Mouse (Mus musculus) intestine, embryonic 15.5 days (tissue): ENCODE measurements around the gene Usp15. TPM values are rescaled to one million over a fixed set of nuclear protein-coding genes. Genes with fewer than 3 reads are reported as not detected.

Experiments used
- ATAC-seq: fragments of 200-750 bp; cut with Nextera tagmentation; 2 replicates; pipeline ENCODE4 v1.8.0; 2017; ENCODE audit warnings: moderate TSS enrichment, moderate library complexity
- H3K27ac ChIP-seq: fragments of 300-500 bp; sonication (generic); 2 replicates; pipeline ENCODE4 v1.5.1; 2015; ENCODE audit warnings: mild to moderate bottlenecking, inconsistent platforms
- H3K27me3 ChIP-seq: fragments of 300-500 bp; sonication (generic); replicated peaks from 2 replicates; pipeline ENCODE4 v1.6.1; 2015; ENCODE audit warnings: inconsistent platforms
- H3K36me3 ChIP-seq: fragments of 300-500 bp; sonication (generic); 2 replicates; pipeline ENCODE4 v1.6.1; 2015; ENCODE audit warnings: inconsistent platforms
- H3K4me1 ChIP-seq: fragments of 300-500 bp; sonication (generic); replicated peaks from 2 replicates; pipeline ENCODE4 v1.6.1; 2015; ENCODE audit warnings: inconsistent platforms
- H3K4me2 ChIP-seq: fragments of 300-500 bp; sonication (generic); replicated peaks from 2 replicates; pipeline ENCODE4 v1.6.1; 2015; ENCODE audit warnings: mild to moderate bottlenecking, inconsistent platforms
- H3K4me3 ChIP-seq: fragments of 300-500 bp; sonication (generic); replicated peaks from 2 replicates; pipeline ENCODE4 v1.5.1; 2015; ENCODE audit warnings: inconsistent platforms
- H3K9ac ChIP-seq: fragments of 300-500 bp; sonication (generic); 2 replicates; pipeline ENCODE4 v1.6.1; 2015; ENCODE audit warnings: inconsistent platforms
- H3K9me3 ChIP-seq: fragments of 300-500 bp; sonication (generic); 2 replicates; pipeline ENCODE4 v1.6.1; 2016; ENCODE audit warnings: inconsistent platforms
- WGBS: fragments of 180-500 bp; shearing (Covaris S2); methylation state at CpG from one replicate; pipeline ENCODE4 v1.1.7; 2015; 5-methylcytosine and 5-hydroxymethylcytosine counted together
- polyA plus RNA-seq: library from polyadenylated mRNA; unstranded; fragments of >200 nt; fragmentation: Nextera tagmentation; extraction: Ambion mirVana; gene quantifications from 2 replicates; pipeline ENCODE4 v1.2.1, GENCODE M21; 2015

Gene Usp15
- polyA plus RNA-seq, 1 experiment from 2014 or later = 76.3 TPM

- no peaks in the 10 kb centered on the region for H3K4me1 ChIP-seq
- peak; percentile 90 for ATAC-seq
- H3K4me2 ChIP-seq = no peak overlapping the region
- no peak overlapping the region for H3K9ac ChIP-seq
- H3K9me3 ChIP-seq = no peaks in the 10 kb centered on the region
- WGBS = 90% methylated on average over 14 of the region's 14 CpGs
- no peaks in the 10 kb centered on the region for H3K27me3 ChIP-seq
- peaks cover 36% of the 10 kb centered on the region for H3K36me3 ChIP-seq
- no peak overlapping the region for H3K27ac ChIP-seq
- no peak overlapping the region for H3K4me3 ChIP-seq
Measured at GRCm38 (mm10) chr10:123120666-123121392, 76.0 kb downstream of the Usp15 start.

GRCm38 (mm10) chr10:123116861-123117260 is 79.9 kb downstream of the Usp15 start:
- H3K4me3 ChIP-seq = no peak overlapping the region
- H3K36me3 ChIP-seq = peaks cover 28% of the 10 kb centered on the region
- no peak overlapping the region for H3K9ac ChIP-seq
- H3K9me3 ChIP-seq = no peaks in the 10 kb centered on the region
- 80% methylated on average over 14 of the region's 14 CpGs for WGBS
- H3K4me2 ChIP-seq = no peak overlapping the region
- no peaks in the 10 kb centered on the region for H3K27me3 ChIP-seq
- no peak overlapping the region for H3K27ac ChIP-seq
- H3K4me1 ChIP-seq = no peaks in the 10 kb centered on the region
- ATAC-seq = no peak

DNA sequence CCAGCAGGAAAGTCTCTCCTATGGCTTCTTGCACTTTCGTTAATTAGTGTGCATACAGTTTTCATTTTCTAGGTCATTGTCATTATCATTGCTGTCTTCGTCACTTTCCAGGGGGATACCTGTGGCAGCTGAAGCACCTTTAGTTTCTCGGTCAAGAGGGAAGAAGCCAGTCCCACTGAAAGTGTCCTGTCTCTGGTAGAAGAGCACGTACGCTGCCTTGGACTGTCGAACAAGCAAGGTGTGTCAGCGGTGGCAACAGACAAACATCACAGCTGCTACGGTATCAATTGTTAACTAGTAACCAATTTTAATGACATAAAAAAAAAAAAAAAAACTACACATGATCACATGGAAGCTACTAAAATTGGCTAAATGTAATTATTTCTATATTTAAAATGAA is 83.3 kb downstream of the Usp15 start:
- WGBS = 88% methylated on average over 8 of the region's 8 CpGs
- H3K4me3 ChIP-seq = no peak overlapping the region
- no peak for ATAC-seq
- no peak overlapping the region for H3K27ac ChIP-seq
- H3K4me1 ChIP-seq = no peaks in the 10 kb centered on the region
- no peaks in the 10 kb centered on the region for H3K9me3 ChIP-seq
- H3K27me3 ChIP-seq = no peaks in the 10 kb centered on the region
- no peak overlapping the region for H3K9ac ChIP-seq
- peaks cover 13% of the 10 kb centered on the region; the same call in 1 of the 2 replicates for H3K36me3 ChIP-seq
- H3K4me2 ChIP-seq = no peak overlapping the region

DNA sequence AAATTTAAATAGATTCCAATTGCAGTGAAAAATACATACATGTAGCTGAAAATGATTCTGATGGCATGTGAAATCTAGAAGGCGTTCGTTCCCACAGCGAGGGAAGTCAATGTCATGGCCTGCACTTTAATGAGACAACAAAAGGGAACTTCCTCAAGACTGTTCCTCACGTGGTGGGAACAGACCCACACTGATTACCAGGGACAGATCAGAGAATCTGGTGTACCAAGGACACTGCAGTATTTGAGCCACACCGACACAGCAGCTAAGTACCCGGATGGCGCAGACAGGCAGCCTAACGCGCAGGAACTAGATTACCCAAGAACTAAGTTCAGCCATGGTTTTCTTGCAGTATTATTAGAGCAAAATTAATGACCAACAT is 84.0 kb downstream of the Usp15 start:
- 86% methylated on average over 9 of the region's 9 CpGs for WGBS
- Histone ChIP-seq H3K4me2 (no peak overlapping the region), H3K36me3 (peaks cover 13% of the 10 kb centered on the region; the same call in 1 of the 2 replicates), H3K9me3 (no peaks in the 10 kb centered on the region), H3K9ac (no peak overlapping the region), H3K27me3 (no peaks in the 10 kb centered on the region), H3K27ac (no peak overlapping the region), H3K4me1 (no peaks in the 10 kb centered on the region), H3K4me3 (no peak overlapping the region)
- no peak for ATAC-seq

GRCm38 (mm10) chr10:123112056-123112786 is 84.6 kb downstream of the Usp15 start:
- H3K36me3 ChIP-seq = peaks cover 11% of the 10 kb centered on the region; the same call in 1 of the 2 replicates
- H3K9ac ChIP-seq = no peak overlapping the region
- no peaks in the 10 kb centered on the region for H3K4me1 ChIP-seq
- no peak for ATAC-seq
- no peak overlapping the region for H3K27ac ChIP-seq
- H3K9me3 ChIP-seq = no peaks in the 10 kb centered on the region
- no peaks in the 10 kb centered on the region for H3K27me3 ChIP-seq
- 80% methylated on average over 11 of the region's 11 CpGs for WGBS
- no peak overlapping the region for H3K4me2 ChIP-seq
- no peak overlapping the region for H3K4me3 ChIP-seq

DNA sequence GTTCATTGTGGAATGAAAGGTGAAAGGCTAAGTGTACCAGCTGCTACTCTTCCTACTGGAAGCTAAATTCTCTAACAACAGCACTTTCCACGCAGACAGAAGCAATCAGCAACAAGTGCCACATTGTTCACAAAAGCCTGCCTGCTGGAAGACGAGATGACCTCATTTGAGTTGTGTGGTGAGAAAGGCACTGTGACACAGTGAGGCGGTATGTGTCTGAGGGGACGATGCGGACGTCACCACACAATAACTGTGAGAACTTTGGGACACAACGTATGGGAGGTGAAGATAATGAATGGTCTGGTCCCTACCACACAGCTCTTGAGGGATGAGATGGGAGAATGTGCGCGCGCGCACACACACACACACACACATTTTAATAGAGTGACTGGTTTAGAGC is 86.2 kb downstream of the Usp15 start:
- H3K4me3 ChIP-seq = no peak overlapping the region
- no peaks in the 10 kb centered on the region for H3K4me1 ChIP-seq
- H3K9ac ChIP-seq = no peak overlapping the region
- peak; percentile 61 for ATAC-seq
- no peak overlapping the region for H3K4me2 ChIP-seq
- no peak overlapping the region for H3K27ac ChIP-seq
- H3K36me3 ChIP-seq = peaks cover 7% of the 10 kb centered on the region; the same call in 1 of the 2 replicates
- H3K27me3 ChIP-seq = no peaks in the 10 kb centered on the region
- 82% methylated on average over 11 of the region's 11 CpGs for WGBS
- H3K9me3 ChIP-seq = no peaks in the 10 kb centered on the region

DNA sequence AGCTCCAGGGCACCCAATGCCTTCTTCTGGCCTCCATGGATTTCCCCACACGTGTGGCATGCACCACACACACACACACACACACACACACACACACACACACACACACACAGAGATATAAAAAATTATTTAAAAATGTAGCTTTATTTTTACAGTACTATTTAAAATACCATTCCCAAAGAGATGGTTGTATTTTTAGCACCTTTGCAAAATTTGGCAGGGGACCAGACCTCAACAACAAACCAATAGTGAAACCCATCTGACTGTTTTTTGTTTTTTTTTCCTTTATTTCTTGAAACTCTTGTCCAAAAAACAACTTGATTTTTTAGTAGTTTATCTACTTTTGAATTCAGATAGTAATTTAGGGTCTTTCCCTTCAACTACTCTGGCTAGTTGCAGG is 88.3 kb downstream of the Usp15 start:
- no peaks in the 10 kb centered on the region for H3K27me3 ChIP-seq
- 80% methylated on average over 1 of the region's 1 CpGs for WGBS

GRCm38 (mm10) chr10:123108121-123108520 is 88.7 kb downstream of the Usp15 start:
- no peaks in the 10 kb centered on the region for H3K27me3 ChIP-seq
- peaks cover 3% of the 10 kb centered on the region; the same call in 1 of the 2 replicates for H3K36me3 ChIP-seq
- no peak overlapping the region for H3K9ac ChIP-seq
- H3K4me2 ChIP-seq = no peak overlapping the region
- ATAC-seq = no peak
- no peaks in the 10 kb centered on the region for H3K4me1 ChIP-seq
- WGBS = 83% methylated on average over 5 of the region's 5 CpGs
- no peak overlapping the region for H3K4me3 ChIP-seq
- H3K9me3 ChIP-seq = no peaks in the 10 kb centered on the region
- H3K27ac ChIP-seq = no peak overlapping the region

More for the DNA sequence above, 88.3 kb downstream of the Usp15 start:
- ATAC-seq = no peak
- no peak overlapping the region for H3K9ac ChIP-seq
- H3K27ac ChIP-seq = no peak overlapping the region
- no peak overlapping the region for H3K4me3 ChIP-seq
- H3K9me3 ChIP-seq = no peaks in the 10 kb centered on the region
- H3K4me1 ChIP-seq = no peaks in the 10 kb centered on the region
- no peak overlapping the region for H3K4me2 ChIP-seq
- peaks cover 3% of the 10 kb centered on the region; the same call in 1 of the 2 replicates for H3K36me3 ChIP-seq

- H3K4me3 ChIP-seq = no peak overlapping the region
- no peaks in the 10 kb centered on the region for H3K36me3 ChIP-seq
- no peak overlapping the region for H3K9ac ChIP-seq
- 65% methylated on average over 1 of the region's 1 CpGs for WGBS
- H3K9me3 ChIP-seq = no peaks in the 10 kb centered on the region
- H3K4me2 ChIP-seq = no peak overlapping the region
- no peak for ATAC-seq
- no peaks in the 10 kb centered on the region for H3K4me1 ChIP-seq
- H3K27me3 ChIP-seq = no peaks in the 10 kb centered on the region
- H3K27ac ChIP-seq = no peak overlapping the region
Measured at GRCm38 (mm10) chr10:123101303-123101702, 95.5 kb downstream of the Usp15 start.

DNA sequence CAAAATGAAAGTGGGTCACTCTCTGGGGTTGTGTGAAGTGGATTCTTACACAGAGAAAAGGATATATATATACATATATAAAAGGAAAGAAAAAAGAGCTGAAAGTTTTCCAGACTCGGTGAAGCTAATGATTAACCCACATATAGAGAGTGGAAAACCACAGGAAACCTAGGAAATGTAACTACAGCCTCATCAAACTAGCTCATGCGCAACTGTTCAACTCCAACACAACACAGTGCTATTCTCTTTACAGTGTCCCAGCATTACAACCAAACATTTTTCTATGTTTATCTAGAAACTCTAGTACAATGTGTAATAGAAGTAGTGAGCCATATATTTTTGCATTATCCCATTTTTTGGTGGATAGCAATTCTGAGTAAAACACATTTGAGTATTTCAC is 96.2 kb downstream of the Usp15 start:
- H3K27ac ChIP-seq = no peak overlapping the region
- H3K4me3 ChIP-seq = no peak overlapping the region
- H3K9me3 ChIP-seq = no peaks in the 10 kb centered on the region
- H3K9ac ChIP-seq = no peak overlapping the region
- WGBS = 83% methylated on average over 2 of the region's 2 CpGs
- ATAC-seq = no peak
- H3K4me1 ChIP-seq = no peaks in the 10 kb centered on the region
- H3K36me3 ChIP-seq = no peaks in the 10 kb centered on the region
- H3K4me2 ChIP-seq = no peak overlapping the region
- H3K27me3 ChIP-seq = no peaks in the 10 kb centered on the region

- no peaks in the 10 kb centered on the region for H3K9me3 ChIP-seq
- no peaks in the 10 kb centered on the region for H3K27me3 ChIP-seq
- no peak overlapping the region for H3K27ac ChIP-seq
- H3K4me2 ChIP-seq = no peak overlapping the region
- H3K36me3 ChIP-seq = no peaks in the 10 kb centered on the region
- ATAC-seq = no peak
- H3K4me1 ChIP-seq = no peaks in the 10 kb centered on the region
- 87% methylated on average over 7 of the region's 7 CpGs for WGBS
- H3K9ac ChIP-seq = no peak overlapping the region
- H3K4me3 ChIP-seq = no peak overlapping the region
Measured at GRCm38 (mm10) chr10:123094504-123094903, 102.3 kb downstream of the Usp15 start.

GRCm38 (mm10) chr10:123092577-123092976 is 104.2 kb downstream of the Usp15 start:
- Histone ChIP-seq H3K9ac (no peak overlapping the region), H3K4me3 (no peak overlapping the region), H3K27ac (no peak overlapping the region), H3K4me1 (no peaks in the 10 kb centered on the region), H3K9me3 (no peaks in the 10 kb centered on the region), H3K4me2 (no peak overlapping the region), H3K27me3 (no peaks in the 10 kb centered on the region), H3K36me3 (no peaks in the 10 kb centered on the region)
- 71% methylated on average over 3 of the region's 3 CpGs for WGBS
- no peak for ATAC-seq
